Mouse (Mus musculus) CD4-positive, CD25-positive, alpha-beta regulatory T cell, adult 2 months (primary cell): ENCODE data around the gene Spata25.
"Not testable (repeated sequence)": the region's sequence is repeated elsewhere in the genome, so short reads cannot be mapped to it uniquely, and the experiment has no call there.

Experiments
- DNase-seq: peaks from one replicate; pipeline ENCODE4 v3.0.0-alpha.2; 2012; ENCODE audit warnings: low read depth, low spot score

Spata25 gene

GRCm38 (mm10) chr2:164828437-164828836 lies at the start of gene Spata25:
Spata25 (minus strand) TSS chr2:164828537.
- no peak for DNase-seq

GRCm38 (mm10) chr2:164877376-164878215 lies 49.3 kb upstream of the Spata25 start:
- DNase-seq: not testable (repeated sequence)

GRCm38 (mm10) chr2:164875648-164876047 lies 47.3 kb upstream of the Spata25 start:
- not testable (repeated sequence) for DNase-seq

GRCm38 (mm10) chr2:164874239-164874769 lies 46.0 kb upstream of the Spata25 start:
- DNase-seq: no peak

GRCm38 (mm10) chr2:164873621-164874020 lies 45.3 kb upstream of the Spata25 start:
- no peak for DNase-seq

GRCm38 (mm10) chr2:164871602-164872303 lies 43.4 kb upstream of the Spata25 start:
- DNase-seq: no peak

GRCm38 (mm10) chr2:164868491-164868890 lies 40.2 kb upstream of the Spata25 start:
- DNase-seq: peak; percentile 57

GRCm38 (mm10) chr2:164867566-164867965 lies 39.2 kb upstream of the Spata25 start:
- peak; percentile 50 for DNase-seq

GRCm38 (mm10) chr2:164866741-164867551 lies 38.6 kb upstream of the Spata25 start:
- no peak for DNase-seq

GRCm38 (mm10) chr2:164864593-164864992 lies 36.3 kb upstream of the Spata25 start:
- DNase-seq: no peak

GRCm38 (mm10) chr2:164863411-164863810 lies 35.1 kb upstream of the Spata25 start:
- not testable (repeated sequence) for DNase-seq

GRCm38 (mm10) chr2:164862179-164862861 lies 34.0 kb upstream of the Spata25 start:
- DNase-seq: no peak

GRCm38 (mm10) chr2:164861094-164861493 lies 32.8 kb upstream of the Spata25 start:
- DNase-seq: no peak

- no peak for DNase-seq
These were observed 31.5 kb upstream of the Spata25 start for GRCm38 (mm10) chr2:164859640-164860432.

- DNase-seq: no peak
These were observed 30.8 kb upstream of the Spata25 start for GRCm38 (mm10) chr2:164859155-164859554.

- DNase-seq: no peak
These were observed 29.7 kb upstream of the Spata25 start for GRCm38 (mm10) chr2:164857842-164858553.

GRCm38 (mm10) chr2:164857101-164857821 lies 28.9 kb upstream of the Spata25 start, which contains the start of gene Pltp:
Pltp (minus strand) TSS chr2:164857711.
- peak; percentile 65 for DNase-seq

- DNase-seq: no peak
These were observed 28.2 kb upstream of the Spata25 start for GRCm38 (mm10) chr2:164856309-164857100.
